ENCODE assay signal across 19 mouse cellular contexts in genomic region chr13:72497036-72497435, GRCm38 (mm10).
DNase-seq lines count a peak whose midpoint lies in the region; ATAC-seq and TF ChIP-seq lines count a peak whose summit lies in the region.
"Had no signal": no experiment of that assay in that cellular context is flagged by ENCODE, and none has a peak within 500 bp of the region (broad histone marks: within the 10 kb centered on the region; RNA-seq: fewer than 3 reads in every experiment).

No protein-coding gene starts in this region.

- peak; percentile 55 for DNase-seq in heart, adult 11 months
- no peak for DNase-seq in heart, postnatal 36 days
- no peak for DNase-seq in heart, postnatal 10 days
- no peak for DNase-seq in midbrain, postnatal 0 days (ENCODE audit: low spot score)
- DNase-seq: adrenal gland, adult 8-10 months; adrenal gland, postnatal 36 days; cerebellum, adult 11 months; cerebellum, adult 9-10 months; cerebellum, postnatal 25 days; forebrain, postnatal 0 days; gastrocnemius, postnatal 14 days; heart, postnatal 14 days had no signal

- H3K9ac ChIP-seq in heart, embryonic 14.5 days (ENCODE audit: low read length), result no peak overlapping the region
- H3K9ac ChIP-seq in midbrain, embryonic 15.5 days, result no peak overlapping the region
- no peak overlapping the region for H3K9ac ChIP-seq in midbrain, postnatal 0 days (replicated peaks; ENCODE audit: low read length, poor library complexity, severe bottlenecking)
- H3K9ac ChIP-seq: embryonic facial prominence, embryonic 12.5 days; forebrain, postnatal 0 days; hindbrain, embryonic 15.5 days had no signal

- WGBS in heart, embryonic 14.5 days, result 68% methylated on average over 5 of the region's 5 CpGs
- 46% methylated on average over 5 of the region's 5 CpGs for WGBS in midbrain, embryonic 15.5 days
- WGBS in midbrain, postnatal 0 days, result 36% methylated on average over 5 of the region's 5 CpGs

- no peak overlapping the region for H3K4me3 ChIP-seq in heart, embryonic 14.5 days (ENCODE audit: control insufficient read depth in 1 of 2, insufficient read depth in 1 of 2, low read depth in 1 of 2, low read length in 2 of 2)
- H3K4me3 ChIP-seq in midbrain, embryonic 15.5 days, result no peak overlapping the region
- no peak overlapping the region for H3K4me3 ChIP-seq in midbrain, postnatal 0 days (ENCODE audit: low read depth, low read length)
- H3K4me3 ChIP-seq: embryonic facial prominence, embryonic 12.5 days; hindbrain, embryonic 15.5 days had no signal

- no peak for TF ChIP-seq CTCF in midbrain, postnatal 0 days (IDR thresholded peaks at IDR 0.05)

- peaks cover 2 to 4% of the 10 kb centered on the region in 2 experiments; a peak in 2 of 4 replicates for H3K4me1 ChIP-seq in heart, embryonic 14.5 days (ENCODE audit: control insufficient read depth in 2 of 2, insufficient read depth in 2 of 2, low read length in 2 of 2)
- H3K4me1 ChIP-seq in midbrain, embryonic 15.5 days, result peaks cover 16% of the 10 kb centered on the region
- H3K4me1 ChIP-seq in midbrain, postnatal 0 days (ENCODE audit: insufficient read depth, low read length), result no peaks in the 10 kb centered on the region
- H3K4me1 ChIP-seq: embryonic facial prominence, embryonic 12.5 days had no signal

- H3K4me2 ChIP-seq in heart, embryonic 14.5 days (ENCODE audit: low read length), result peak overlapping the region; percentile 14; the same call in 1 of the 2 replicates
- H3K4me2 ChIP-seq in midbrain, embryonic 15.5 days, result no peak overlapping the region
- H3K4me2 ChIP-seq in midbrain, postnatal 0 days (ENCODE audit: low read depth, low read length, poor library complexity, severe bottlenecking), result no peak overlapping the region
- H3K4me2 ChIP-seq: embryonic facial prominence, embryonic 12.5 days; hindbrain, embryonic 15.5 days had no signal

- intact Hi-C loops in heart, postnatal 36 days (cut with DNase I), result no loop called here
- intact Hi-C loops in heart, postnatal 10 days (cut with DNase I), result no loop called here

- H3K9me3 ChIP-seq in heart, embryonic 14.5 days (ENCODE audit: control insufficient read depth, low read length), result no peaks in the 10 kb centered on the region
- H3K9me3 ChIP-seq in midbrain, embryonic 15.5 days, result no peaks in the 10 kb centered on the region
- no peaks in the 10 kb centered on the region for H3K9me3 ChIP-seq in midbrain, postnatal 0 days (ENCODE audit: low read length)
- H3K9me3 ChIP-seq: embryonic facial prominence, embryonic 12.5 days; heart, embryonic 10.5 days; hindbrain, embryonic 15.5 days had no signal

- no peak for ATAC-seq in heart, embryonic 14.5 days (ENCODE audit: insufficient number of reproducible peaks, insufficient read depth, low FRiP score, low read depth)
- ATAC-seq in midbrain, embryonic 15.5 days (replicated peaks), result 0 out of 2 replicates have a peak, but pooled peaks have one; percentile 17
- ATAC-seq in midbrain, postnatal 0 days (ENCODE audit: low FRiP score), result no peak
- ATAC-seq in megakaryocyte-erythroid progenitor cell, adult 5-6 weeks (replicated peaks; ENCODE audit: low FRiP score, low TSS enrichment, poor library complexity, severe bottlenecking), result no peak
- ATAC-seq: forebrain, postnatal 0 days; intestine, embryonic 16.5 days had no signal

- no peaks in the 10 kb centered on the region for H3K36me3 ChIP-seq in heart, embryonic 14.5 days (ENCODE audit: control insufficient read depth, insufficient read depth, low read length)
- H3K36me3 ChIP-seq in midbrain, embryonic 15.5 days (replicated peaks), result no peaks in the 10 kb centered on the region
- no peaks in the 10 kb centered on the region for H3K36me3 ChIP-seq in midbrain, postnatal 0 days (ENCODE audit: insufficient read depth, low read length)
- H3K36me3 ChIP-seq: embryonic facial prominence, embryonic 12.5 days; heart, embryonic 10.5 days; hindbrain, embryonic 15.5 days had no signal

- no peak overlapping the region for H3K27ac ChIP-seq in heart, embryonic 14.5 days (replicated peaks in 1 of 2; ENCODE audit: control insufficient read depth in 1 of 2, insufficient read depth in 1 of 2, low read depth in 2 of 2, low read length in 2 of 2)
- 0 out of 2 replicates have a peak overlapping the region, but pooled peaks have one; percentile 1 for H3K27ac ChIP-seq in midbrain, embryonic 15.5 days
- H3K27ac ChIP-seq in midbrain, postnatal 0 days (ENCODE audit: low read depth, low read length), result no peak overlapping the region
- H3K27ac ChIP-seq: embryonic facial prominence, embryonic 12.5 days; heart, embryonic 10.5 days; hindbrain, embryonic 15.5 days had no signal

- no peaks in the 10 kb centered on the region for H3K27me3 ChIP-seq in heart, embryonic 14.5 days (ENCODE audit: control insufficient read depth, insufficient read depth, low read length)
- H3K27me3 ChIP-seq in midbrain, embryonic 15.5 days (replicated peaks), result no peaks in the 10 kb centered on the region
- H3K27me3 ChIP-seq in midbrain, postnatal 0 days (ENCODE audit: insufficient read depth, low read length), result no peaks in the 10 kb centered on the region
- H3K27me3 ChIP-seq: hindbrain, embryonic 15.5 days had no signal
